Mouse (Mus musculus): ENCODE measurements at regions not wholly inside any gene's neighbourhood (a gene's known extent, or its start where the extent isn't known, plus 50 kb on each side); places are given as distances from the start of the nearest gene placed in this dataset.

GRCm38 (mm10) chr6:147686927-147687326 is 211.3 kb downstream of the Ccdc91 start:
- in situ Hi-C loops (cut with MboI; ENCODE audit: unreplicated experiment in 2 of 2) = no loop called here

- in situ Hi-C loops (cut with MboI; ENCODE audit: unreplicated experiment in 2 of 2) = no loop called here
These were observed 222.6 kb downstream of the Ccdc91 start for GRCm38 (mm10) chr6:147698255-147698654.

- in situ Hi-C loops (cut with MboI; ENCODE audit: unreplicated experiment in 2 of 2) = no loop called here
These were observed 223.8 kb downstream of the Ccdc91 start for GRCm38 (mm10) chr6:147699449-147699848.

- in situ Hi-C loops (cut with MboI; ENCODE audit: unreplicated experiment in 2 of 2) = no loop called here
These were observed 225.0 kb downstream of the Ccdc91 start for GRCm38 (mm10) chr6:147700629-147701028.

- in situ Hi-C loops (cut with MboI; ENCODE audit: unreplicated experiment in 2 of 2) = no loop called here
These were observed 226.3 kb downstream of the Ccdc91 start for GRCm38 (mm10) chr6:147701956-147702355.

GRCm38 (mm10) chr6:147704297-147704696 is 228.7 kb downstream of the Ccdc91 start:
- in situ Hi-C loops (cut with MboI; ENCODE audit: unreplicated experiment in 2 of 2) = no loop called here

- in situ Hi-C loops (cut with MboI; ENCODE audit: unreplicated experiment in 2 of 2) = no loop called here
These were observed 230.3 kb downstream of the Ccdc91 start for GRCm38 (mm10) chr6:147705936-147706335.

GRCm38 (mm10) chr6:147706741-147707140 is 231.1 kb downstream of the Ccdc91 start:
- in situ Hi-C loops (cut with MboI; ENCODE audit: unreplicated experiment in 2 of 2) = no loop called here

- in situ Hi-C loops (cut with MboI; ENCODE audit: unreplicated experiment in 2 of 2) = no loop called here
These were observed 242.6 kb downstream of the Ccdc91 start for GRCm38 (mm10) chr6:147718052-147718712.

GRCm38 (mm10) chr6:147718713-147719490 is 243.3 kb downstream of the Ccdc91 start:
- in situ Hi-C loops (cut with MboI; ENCODE audit: unreplicated experiment in 2 of 2) = no loop called here

- in situ Hi-C loops (cut with MboI; ENCODE audit: unreplicated experiment in 2 of 2) = no loop called here
These were observed 243.9 kb downstream of the Ccdc91 start for GRCm38 (mm10) chr6:147719539-147719938.

GRCm38 (mm10) chr6:147723336-147723735 is 247.7 kb downstream of the Ccdc91 start:
- in situ Hi-C loops (cut with MboI; ENCODE audit: unreplicated experiment in 2 of 2) = no loop called here

- in situ Hi-C loops (cut with MboI; ENCODE audit: unreplicated experiment in 2 of 2) = no loop called here
These were observed 251.4 kb downstream of the Ccdc91 start for GRCm38 (mm10) chr6:147726987-147727386.

- in situ Hi-C loops (cut with MboI; ENCODE audit: unreplicated experiment in 2 of 2) = no loop called here
These were observed 252.3 kb downstream of the Ccdc91 start for GRCm38 (mm10) chr6:147727644-147728533.

GRCm38 (mm10) chr6:147729721-147730120 is 254.1 kb downstream of the Ccdc91 start:
- in situ Hi-C loops (cut with MboI; ENCODE audit: unreplicated experiment in 2 of 2) = no loop called here

GRCm38 (mm10) chr6:147738621-147739325 is 263.1 kb downstream of the Ccdc91 start:
- in situ Hi-C loops (cut with MboI; ENCODE audit: unreplicated experiment in 2 of 2) = no loop called here

GRCm38 (mm10) chr6:147741446-147741845 is 265.8 kb downstream of the Ccdc91 start:
- in situ Hi-C loops (cut with MboI; ENCODE audit: unreplicated experiment in 2 of 2) = no loop called here

GRCm38 (mm10) chr6:147744081-147744480 is 268.5 kb downstream of the Ccdc91 start:
- in situ Hi-C loops (cut with MboI; ENCODE audit: unreplicated experiment in 2 of 2) = no loop called here

- in situ Hi-C loops (cut with MboI; ENCODE audit: unreplicated experiment in 2 of 2) = no loop called here
These were observed 270.1 kb downstream of the Ccdc91 start for GRCm38 (mm10) chr6:147745690-147746089.

- in situ Hi-C loops (cut with MboI; ENCODE audit: unreplicated experiment in 2 of 2) = no loop called here
These were observed 272.3 kb downstream of the Ccdc91 start for GRCm38 (mm10) chr6:147747945-147748344.
